Mouse (Mus musculus): Measurements from ENCODE around the gene Fam53a. TPM values are rescaled to one million over a fixed set of nuclear protein-coding genes. Genes with fewer than 3 reads are reported as not detected.

The Fam53a gene
- polyA plus RNA-seq, 1 experiment from 2014 or later = 60.4 TPM

GRCm38 (mm10) chr5:33588066-33588465 lies 41.4 kb downstream of the Fam53a start:
- H3K36me3 ChIP-seq = no peaks in the 10 kb centered on the region
- no peak for ATAC-seq (replicated peaks; ENCODE audit: low FRiP score)
- H3K27me3 ChIP-seq = peaks cover 11% of the 10 kb centered on the region; the same call in 1 of the 2 replicates
- H3K9ac ChIP-seq = no peak overlapping the region
- H3K27ac ChIP-seq = no peak overlapping the region
- WGBS = 71% methylated on average over 3 of the region's 3 CpGs
- H3K4me1 ChIP-seq = peaks cover 11% of the 10 kb centered on the region; the same call in 1 of the 2 replicates
- H3K4me2 ChIP-seq = no peak overlapping the region
- H3K9me3 ChIP-seq (replicated peaks) = no peaks in the 10 kb centered on the region
- H3K4me3 ChIP-seq (replicated peaks) = no peak overlapping the region

- WGBS = 43% methylated on average over 18 of the region's 18 CpGs
- no peaks in the 10 kb centered on the region for H3K9me3 ChIP-seq (replicated peaks)
- ATAC-seq (replicated peaks; ENCODE audit: low FRiP score) = no peak
- peaks cover 11% of the 10 kb centered on the region; the same call in 1 of the 2 replicates for H3K4me1 ChIP-seq
- H3K4me3 ChIP-seq (replicated peaks) = no peak overlapping the region
- no peak overlapping the region for H3K9ac ChIP-seq
- H3K27ac ChIP-seq = no peak overlapping the region
- peaks cover 11% of the 10 kb centered on the region; the same call in 1 of the 2 replicates for H3K27me3 ChIP-seq
- H3K36me3 ChIP-seq = no peaks in the 10 kb centered on the region
- H3K4me2 ChIP-seq = no peak overlapping the region
Measured at GRCm38 (mm10) chr5:33587498-33588058, 41.9 kb downstream of the Fam53a start.

GRCm38 (mm10) chr5:33580336-33580735 lies 49.1 kb downstream of the Fam53a start:
- H3K4me1 ChIP-seq = 0 out of 2 replicates have a peak, but pooled peaks cover 6% of the 10 kb centered on the region
- ATAC-seq (replicated peaks; ENCODE audit: low FRiP score) = no peak
- no peaks in the 10 kb centered on the region for H3K9me3 ChIP-seq (replicated peaks)
- H3K4me2 ChIP-seq = no peak overlapping the region
- H3K4me3 ChIP-seq (replicated peaks) = no peak overlapping the region
- H3K27ac ChIP-seq = no peak overlapping the region
- H3K9ac ChIP-seq = no peak overlapping the region
- WGBS = 84% methylated on average over 1 of the region's 1 CpGs
- no peaks in the 10 kb centered on the region for H3K27me3 ChIP-seq
- H3K36me3 ChIP-seq = no peaks in the 10 kb centered on the region

GRCm38 (mm10) chr5:33574207-33574606 lies 55.2 kb downstream of the Fam53a start:
- H3K4me2 ChIP-seq = no peak overlapping the region
- ATAC-seq (replicated peaks; ENCODE audit: low FRiP score) = no peak
- H3K4me3 ChIP-seq (replicated peaks) = no peak overlapping the region
- H3K27ac ChIP-seq = no peak overlapping the region
- H3K9me3 ChIP-seq (replicated peaks) = no peaks in the 10 kb centered on the region
- no peaks in the 10 kb centered on the region for H3K36me3 ChIP-seq
- no peaks in the 10 kb centered on the region for H3K4me1 ChIP-seq
- H3K9ac ChIP-seq = no peak overlapping the region
- 72% methylated on average over 4 of the region's 4 CpGs for WGBS
- no peaks in the 10 kb centered on the region for H3K27me3 ChIP-seq

GRCm38 (mm10) chr5:33565886-33566285 lies 63.5 kb downstream of the Fam53a start:
- Histone ChIP-seq H3K9ac (no peak overlapping the region), H3K4me1 (no peaks in the 10 kb centered on the region), H3K27me3 (peaks cover 8% of the 10 kb centered on the region; the same call in 1 of the 2 replicates), H3K36me3 (no peaks in the 10 kb centered on the region), H3K9me3 (replicated peaks) (no peaks in the 10 kb centered on the region), H3K4me3 (replicated peaks) (no peak overlapping the region), H3K4me2 (no peak overlapping the region), H3K27ac (no peak overlapping the region)
- WGBS = 86% methylated on average over 4 of the region's 4 CpGs
- no peak for ATAC-seq (replicated peaks; ENCODE audit: low FRiP score)

- 49% methylated on average over 14 of the region's 14 CpGs for WGBS
- ATAC-seq (replicated peaks; ENCODE audit: low FRiP score) = no peak
- no peaks in the 10 kb centered on the region for H3K36me3 ChIP-seq
- H3K4me3 ChIP-seq (replicated peaks) = no peak overlapping the region
- H3K4me2 ChIP-seq = no peak overlapping the region
- H3K27me3 ChIP-seq = peaks cover 15% of the 10 kb centered on the region
- H3K9me3 ChIP-seq (replicated peaks) = no peaks in the 10 kb centered on the region
- no peak overlapping the region for H3K27ac ChIP-seq
- H3K4me1 ChIP-seq = no peaks in the 10 kb centered on the region
- no peak overlapping the region for H3K9ac ChIP-seq
Measured at GRCm38 (mm10) chr5:33556277-33556995, 73.0 kb downstream of the Fam53a start.

Other genes with a start within 250 kb of the Fam53a start
- gene Nkx1-1, start 195.7 kb downstream of the Fam53a start, polyA plus RNA-seq (2015; fragmentation: Nextera tagmentation; extraction: Ambion mirVana) = not detected in 2 replicates
- 0.36 and 0.79 TPM in 2 replicates for gene Gm9903, start 290 bp upstream of the Fam53a start, polyA plus RNA-seq (2015; fragmentation: Nextera tagmentation; extraction: Ambion mirVana)
- 238 and 247 TPM in 2 replicates for gene Slbp, start 22.9 kb upstream of the Fam53a start, polyA plus RNA-seq (2015; fragmentation: Nextera tagmentation; extraction: Ambion mirVana)
- 192 and 195 TPM in 2 replicates for gene Tacc3, start 28.5 kb upstream of the Fam53a start, polyA plus RNA-seq (2015; fragmentation: Nextera tagmentation; extraction: Ambion mirVana)
- 37.4 and 37.5 TPM in 2 replicates for gene Tmem129, start 28.8 kb upstream of the Fam53a start, polyA plus RNA-seq (2015; fragmentation: Nextera tagmentation; extraction: Ambion mirVana)
- gene Fgfr3, start 92.0 kb upstream of the Fam53a start, polyA plus RNA-seq (2015; fragmentation: Nextera tagmentation; extraction: Ambion mirVana) = 16.2 and 17.4 TPM in 2 replicates
- gene Letm1, start 153.2 kb upstream of the Fam53a start, polyA plus RNA-seq (2015; fragmentation: Nextera tagmentation; extraction: Ambion mirVana) = 45.7 and 48.4 TPM in 2 replicates
- 45.2 and 45.4 TPM in 2 replicates for gene Nsd2, start 191.1 kb upstream of the Fam53a start, polyA plus RNA-seq (2015; fragmentation: Nextera tagmentation; extraction: Ambion mirVana)

All from kidney, embryonic 15.5 days (tissue).